Mouse (Mus musculus): ENCODE measurements at regions not wholly inside any gene's neighbourhood (a gene's known extent, or its start where the extent isn't known, plus 50 kb on each side); places are given as distances from the start of the nearest gene placed in this dataset.

DNA sequence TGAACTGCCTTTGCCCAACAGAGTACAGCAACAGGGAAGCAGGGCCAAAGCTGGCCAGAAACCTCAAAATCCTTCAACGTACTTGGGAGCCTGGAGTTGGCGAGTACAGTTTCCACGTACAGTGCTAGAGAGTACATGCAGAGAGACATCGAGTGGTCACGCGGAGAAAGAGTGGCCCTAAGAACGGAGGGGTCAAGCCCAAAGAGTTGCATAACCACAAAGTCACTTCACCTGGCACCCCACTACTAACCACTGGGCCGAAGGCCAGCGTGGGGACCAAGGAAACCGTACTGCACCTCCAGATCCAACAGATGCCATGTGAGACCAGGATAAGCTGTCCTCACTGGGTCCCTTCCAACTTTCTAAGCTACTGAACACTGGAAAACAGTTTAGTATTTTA lies 56.2 kb upstream of the Ephb1 start:
- H3K27ac ChIP-seq (replicated peaks) = no peak overlapping the region
- no peak overlapping the region for H3K4me3 ChIP-seq
- no peak for DNase-seq (ENCODE audit: low spot score)
- H3K36me3 ChIP-seq (replicated peaks) = no peaks in the 10 kb centered on the region
- WGBS = 93% methylated on average over 10 of the region's 10 CpGs
- H3K27me3 ChIP-seq (replicated peaks; ENCODE audit: low read depth, poor library complexity, severe bottlenecking) = peaks cover 7% of the 10 kb centered on the region; the same call in 1 of the 2 replicates
- H3K9me3 ChIP-seq = no peaks in the 10 kb centered on the region
- peaks cover 6% of the 10 kb centered on the region; the same call in 1 of the 2 replicates for H3K4me1 ChIP-seq

- H3K27me3 ChIP-seq (replicated peaks; ENCODE audit: low read depth, poor library complexity, severe bottlenecking) = peaks cover 35% of the 10 kb centered on the region
- H3K27ac ChIP-seq (replicated peaks) = no peak overlapping the region
- 32% methylated on average over 8 of the region's 8 CpGs for WGBS
- no peak overlapping the region for H3K4me3 ChIP-seq
- no peak for DNase-seq (ENCODE audit: low spot score)
- peaks cover 14% of the 10 kb centered on the region; the same call in 1 of the 2 replicates for H3K4me1 ChIP-seq
- H3K9me3 ChIP-seq = no peaks in the 10 kb centered on the region
- no peaks in the 10 kb centered on the region for H3K36me3 ChIP-seq (replicated peaks)
These were observed 51.5 kb upstream of the Ephb1 start for GRCm38 (mm10) chr9:102406017-102406416.

All from embryonic facial prominence, embryonic 10.5 days (tissue).